Mouse (Mus musculus) stomach, embryonic 16.5 days (tissue): ENCODE measurements at regions not wholly inside any gene's neighbourhood (a gene's known extent, or its start where the extent isn't known, plus 50 kb on each side); places are given as distances from the start of the nearest gene placed in this dataset.

Source experiments
- ATAC-seq: fragments of 200-750 bp; cut with Nextera tagmentation; 2 replicates; pipeline ENCODE4 v1.8.0; 2017; ENCODE audit warnings: moderate number of reproducible peaks, moderate TSS enrichment; ENCODE audit not compliant: insufficient read depth, low FRiP score
- H3K27ac ChIP-seq: fragments of 300-500 bp; sonication (generic); 2 replicates; pipeline ENCODE4 v1.5.1; 2014; ENCODE audit warnings: low read length
- H3K27me3 ChIP-seq: fragments of 300-500 bp; sonication (generic); 2 replicates; pipeline ENCODE4 v1.6.1; 2014; ENCODE audit warnings: low read length, control low read depth, mixed read lengths; ENCODE audit not compliant: control insufficient read depth, insufficient read depth
- H3K36me3 ChIP-seq: fragments of 300-500 bp; sonication (generic); 2 replicates; pipeline ENCODE4 v1.6.1; 2014; ENCODE audit warnings: low read length; ENCODE audit not compliant: control insufficient read depth, insufficient read depth
- H3K4me1 ChIP-seq: fragments of 300-500 bp; sonication (generic); 2 replicates; pipeline ENCODE4 v1.6.1; 2014; ENCODE audit warnings: low read length, control low read depth, mixed read lengths; ENCODE audit not compliant: control insufficient read depth, insufficient read depth
- H3K4me2 ChIP-seq: fragments of 300-500 bp; sonication (generic); 2 replicates; pipeline ENCODE4 v1.6.1; 2014; ENCODE audit warnings: low read depth, low read length, mixed read lengths
- H3K4me3 ChIP-seq: fragments of 300-500 bp; sonication (generic); replicated peaks from 2 replicates; pipeline ENCODE4 v1.5.1; 2014; ENCODE audit warnings: mild to moderate bottlenecking, low read length
- H3K9ac ChIP-seq: fragments of 300-500 bp; sonication (generic); 2 replicates; pipeline ENCODE4 v1.6.1; 2014; ENCODE audit warnings: low read length
- H3K9me3 ChIP-seq: fragments of 300-500 bp; sonication (generic); replicated peaks from 2 replicates; pipeline ENCODE4 v1.6.1; 2016; ENCODE audit warnings: low read length, control low read depth; ENCODE audit not compliant: control insufficient read depth
- WGBS: fragments of 180-500 bp; shearing (Covaris S2); extraction: QIAGEN DNeasy Blood & Tissue Kit; methylation state at CpG from one replicate; pipeline ENCODE4 v1.1.7; 2014; 5-methylcytosine and 5-hydroxymethylcytosine counted together

DNA sequence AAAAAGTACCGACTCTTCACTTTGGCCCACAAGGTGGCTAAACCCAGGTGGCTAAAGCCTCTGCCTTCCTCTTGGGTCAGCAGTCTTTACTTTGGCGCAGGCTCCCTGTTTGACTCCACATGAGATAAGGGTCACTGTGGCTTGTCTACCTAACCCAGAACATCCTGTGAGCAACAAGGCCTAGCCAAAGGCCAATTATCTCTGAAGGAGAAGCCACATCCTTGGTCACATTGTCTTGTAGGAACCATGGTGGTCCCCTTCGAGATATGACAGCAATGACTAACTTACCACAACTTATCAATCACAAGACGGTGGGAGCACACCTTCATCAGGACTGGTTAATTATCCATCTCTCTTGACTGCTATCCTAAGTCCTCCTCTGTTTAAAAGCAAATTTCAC, 73.3 kb upstream of the Pja1 start:
- Histone ChIP-seq H3K9ac (no peak overlapping the region), H3K4me3 (no peak overlapping the region), H3K27me3 (peaks cover 5% of the 10 kb centered on the region; the same call in 1 of the 2 replicates), H3K9me3 (no peaks in the 10 kb centered on the region), H3K4me1 (0 out of 2 replicates have a peak, but pooled peaks cover 2% of the 10 kb centered on the region), H3K27ac (no peak overlapping the region), H3K36me3 (no peaks in the 10 kb centered on the region), H3K4me2 (no peak overlapping the region)
- WGBS: 73% methylated on average over 4 of the region's 4 CpGs
- no peak for ATAC-seq

GRCm38 (mm10) chrX:99541916-99542315, 70.8 kb upstream of the Pja1 start:
- Histone ChIP-seq H3K36me3 (no peaks in the 10 kb centered on the region), H3K27ac (no peak overlapping the region), H3K9ac (no peak overlapping the region), H3K4me2 (no peak overlapping the region), H3K4me1 (0 out of 2 replicates have a peak, but pooled peaks cover 2% of the 10 kb centered on the region), H3K27me3 (peaks cover 5% of the 10 kb centered on the region; the same call in 1 of the 2 replicates), H3K4me3 (no peak overlapping the region), H3K9me3 (no peaks in the 10 kb centered on the region)
- ATAC-seq: no peak
- 82% methylated on average over 3 of the region's 3 CpGs for WGBS

GRCm38 (mm10) chrX:99540087-99540576, 69.1 kb upstream of the Pja1 start:
- no peaks in the 10 kb centered on the region for H3K9me3 ChIP-seq
- H3K27ac ChIP-seq: no peak overlapping the region
- 0 out of 2 replicates have a peak, but pooled peaks cover 2% of the 10 kb centered on the region for H3K4me1 ChIP-seq
- no peak overlapping the region for H3K9ac ChIP-seq
- peak; percentile 64; the same call in 1 of the 2 replicates for ATAC-seq
- H3K4me2 ChIP-seq: no peak overlapping the region
- peaks cover 6% of the 10 kb centered on the region; the same call in 1 of the 2 replicates for H3K27me3 ChIP-seq
- no peak overlapping the region for H3K4me3 ChIP-seq
- no peaks in the 10 kb centered on the region for H3K36me3 ChIP-seq
- 53% methylated on average over 6 of the region's 6 CpGs for WGBS

- 86% methylated on average over 4 of the region's 4 CpGs for WGBS
- no peak overlapping the region for H3K4me3 ChIP-seq
- peaks cover 10% of the 10 kb centered on the region; the same call in 1 of the 2 replicates for H3K27me3 ChIP-seq
- H3K4me2 ChIP-seq: no peak overlapping the region
- ATAC-seq: no peak
- no peak overlapping the region for H3K27ac ChIP-seq
- 0 out of 2 replicates have a peak, but pooled peaks cover 2% of the 10 kb centered on the region for H3K4me1 ChIP-seq
- H3K9ac ChIP-seq: no peak overlapping the region
- no peaks in the 10 kb centered on the region for H3K9me3 ChIP-seq
- H3K36me3 ChIP-seq: no peaks in the 10 kb centered on the region
Measured at GRCm38 (mm10) chrX:99539684-99540083, 68.6 kb upstream of the Pja1 start.

- Histone ChIP-seq H3K9me3 (no peaks in the 10 kb centered on the region), H3K4me2 (no peak overlapping the region), H3K36me3 (no peaks in the 10 kb centered on the region), H3K27me3 (peaks cover 20% of the 10 kb centered on the region; the same call in 1 of the 2 replicates), H3K9ac (no peak overlapping the region), H3K27ac (no peak overlapping the region), H3K4me3 (no peak overlapping the region), H3K4me1 (0 out of 2 replicates have a peak, but pooled peaks cover 2% of the 10 kb centered on the region)
- no peak for ATAC-seq
- WGBS: 60% methylated on average over 4 of the region's 4 CpGs
Measured at GRCm38 (mm10) chrX:99537814-99538213, 66.7 kb upstream of the Pja1 start.

DNA sequence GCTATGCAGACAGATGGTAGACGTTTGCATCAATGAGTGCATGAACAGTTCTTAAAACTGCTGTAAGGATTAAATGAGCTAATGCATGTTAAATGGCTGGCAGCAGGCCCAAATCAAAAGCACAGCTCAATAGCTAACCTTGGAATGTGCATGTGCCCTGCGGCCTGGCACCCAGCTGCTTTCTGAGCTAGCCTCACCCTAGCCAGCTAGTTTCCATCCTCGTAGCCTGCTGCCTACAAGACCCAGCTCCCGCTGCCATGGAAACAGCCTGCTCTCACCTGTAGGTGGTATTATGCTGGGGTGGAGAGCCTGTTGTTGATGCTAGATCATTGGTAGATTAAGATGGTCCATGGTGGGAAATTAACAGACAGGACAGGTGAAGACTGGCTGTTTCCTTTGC, 63.8 kb upstream of the Pja1 start:
- no peak overlapping the region for H3K4me3 ChIP-seq
- no peak overlapping the region for H3K9ac ChIP-seq
- no peaks in the 10 kb centered on the region for H3K4me1 ChIP-seq
- 79% methylated on average over 4 of the region's 4 CpGs for WGBS
- no peak overlapping the region for H3K27ac ChIP-seq
- peaks cover 20% of the 10 kb centered on the region; the same call in 1 of the 2 replicates for H3K27me3 ChIP-seq
- no peak for ATAC-seq
- no peak overlapping the region for H3K4me2 ChIP-seq
- no peaks in the 10 kb centered on the region for H3K36me3 ChIP-seq
- no peaks in the 10 kb centered on the region for H3K9me3 ChIP-seq

DNA sequence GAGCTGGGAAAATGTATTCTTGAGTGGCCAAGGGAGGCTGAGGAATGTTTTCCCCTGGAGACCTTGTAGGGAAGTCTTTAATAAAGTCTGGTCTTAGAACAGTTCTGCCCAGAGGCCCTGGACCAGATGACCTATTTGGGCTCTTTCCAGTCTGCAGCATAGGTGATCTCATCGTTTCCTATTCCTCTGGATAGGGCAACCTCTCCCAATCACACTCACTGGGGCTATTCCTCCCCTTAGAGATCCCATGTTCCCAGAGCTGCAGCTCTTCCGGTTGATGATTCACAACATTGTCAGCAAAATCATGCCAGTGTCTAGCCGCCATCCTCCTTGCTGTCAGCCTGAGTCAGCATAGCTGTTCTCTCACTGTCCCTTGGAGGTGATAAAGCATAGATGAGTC, 60.1 kb upstream of the Pja1 start:
- Histone ChIP-seq H3K27me3 (peaks cover 20% of the 10 kb centered on the region; the same call in 1 of the 2 replicates), H3K4me1 (no peaks in the 10 kb centered on the region), H3K4me2 (no peak overlapping the region), H3K27ac (no peak overlapping the region), H3K4me3 (no peak overlapping the region), H3K36me3 (no peaks in the 10 kb centered on the region), H3K9me3 (no peaks in the 10 kb centered on the region), H3K9ac (no peak overlapping the region)
- ATAC-seq: no peak
- WGBS: 57% methylated on average over 3 of the region's 3 CpGs

DNA sequence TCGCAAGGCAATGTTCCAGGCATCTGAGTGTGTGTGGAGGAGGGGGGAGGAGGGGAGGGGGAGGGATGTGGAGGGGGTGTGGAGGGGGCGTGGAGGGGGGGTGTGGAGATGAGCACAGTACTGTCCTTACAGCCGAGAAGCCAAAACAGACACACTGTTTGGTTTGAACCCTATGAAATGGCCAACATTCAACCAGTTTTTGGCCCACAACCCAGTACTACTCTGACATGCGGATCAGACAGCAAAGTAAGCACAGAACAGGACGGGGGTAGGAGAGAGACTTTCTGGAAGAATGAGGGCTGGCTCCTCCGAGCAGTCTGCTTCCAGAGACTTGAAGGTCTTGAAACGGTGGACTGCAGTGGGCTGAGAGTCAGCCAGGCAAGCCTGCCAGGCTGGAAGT, 59.4 kb upstream of the Pja1 start:
- 46% methylated on average over 7 of the region's 7 CpGs for WGBS
- peaks cover 26% of the 10 kb centered on the region; the same call in 1 of the 2 replicates for H3K27me3 ChIP-seq
- H3K36me3 ChIP-seq: no peaks in the 10 kb centered on the region
- peak; percentile 29; the same call in 1 of the 2 replicates for ATAC-seq
- no peak overlapping the region for H3K4me3 ChIP-seq
- no peaks in the 10 kb centered on the region for H3K4me1 ChIP-seq
- H3K27ac ChIP-seq: peak overlapping the region; percentile 37; the same call in 1 of the 2 replicates
- H3K9ac ChIP-seq: no peak overlapping the region
- no peak overlapping the region for H3K4me2 ChIP-seq
- H3K9me3 ChIP-seq: no peaks in the 10 kb centered on the region

- WGBS: 32% methylated on average over 6 of the region's 6 CpGs
- ATAC-seq: no peak
Measured at GRCm38 (mm10) chrX:99523306-99523705, 52.2 kb upstream of the Pja1 start.

More at GRCm38 (mm10) chrX:99523306-99523705, 52.2 kb upstream of the Pja1 start:
- H3K27me3 ChIP-seq: peaks cover 26% of the 10 kb centered on the region
- H3K9ac ChIP-seq: no peak overlapping the region
- H3K27ac ChIP-seq: no peak overlapping the region
- H3K36me3 ChIP-seq: no peaks in the 10 kb centered on the region
- no peak overlapping the region for H3K4me3 ChIP-seq
- no peaks in the 10 kb centered on the region for H3K9me3 ChIP-seq
- H3K4me1 ChIP-seq: peaks cover 3% of the 10 kb centered on the region; the same call in 1 of the 2 replicates
- no peak overlapping the region for H3K4me2 ChIP-seq
